ENCODE assay signal across 19 mouse cellular contexts in the genomic region with DNA sequence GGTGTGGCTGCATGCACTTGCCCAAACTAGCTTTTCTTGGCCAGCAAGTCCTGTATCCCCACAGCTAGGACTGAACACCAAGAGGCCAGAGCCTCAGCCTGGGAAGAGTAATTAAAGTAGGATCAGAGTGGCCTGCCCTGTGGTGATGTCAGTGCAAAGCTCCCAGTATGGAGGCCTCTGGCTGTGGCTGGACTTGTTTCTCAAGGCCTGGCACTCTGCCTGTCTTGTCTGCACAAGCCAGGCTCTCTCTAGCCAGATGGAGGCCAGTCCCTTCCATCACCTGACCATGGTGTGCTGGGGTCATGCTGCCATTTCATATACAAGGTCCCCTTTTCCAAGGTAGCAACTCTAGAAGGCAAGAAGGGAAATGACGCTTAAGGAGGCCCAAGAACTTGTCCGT. TPM values are rescaled to one million over a fixed set of nuclear protein-coding genes. Genes with fewer than 3 reads are reported as not detected.
A peak's percentile ranks its signal among the peaks of the same experiment; 100 is the strongest.
DNase-seq lines count a peak whose midpoint lies in the region; ATAC-seq and TF ChIP-seq lines count a peak whose summit lies in the region.
"Had no signal": no experiment of that assay in that cellular context is flagged by ENCODE, and none has a peak within 500 bp of the region (broad histone marks: within the 10 kb centered on the region; RNA-seq: fewer than 3 reads in every experiment).

No protein-coding gene starts in this region.

- H3K4me2 ChIP-seq in midbrain, embryonic 16.5 days (ENCODE audit: low read length), result no peak overlapping the region
- H3K4me2 ChIP-seq in midbrain, embryonic 15.5 days, result no peak overlapping the region
- no peak overlapping the region for H3K4me2 ChIP-seq in intestine, postnatal 0 days (replicated peaks; ENCODE audit: low read depth)
- H3K4me2 ChIP-seq: heart, embryonic 11.5 days had no signal

- no peaks in the 10 kb centered on the region for H3K27me3 ChIP-seq in midbrain, embryonic 16.5 days (ENCODE audit: control insufficient read depth, insufficient read depth, low read depth, low read length)
- H3K27me3 ChIP-seq in midbrain, embryonic 15.5 days (replicated peaks), result no peaks in the 10 kb centered on the region
- no peaks in the 10 kb centered on the region for H3K27me3 ChIP-seq in intestine, postnatal 0 days (replicated peaks; ENCODE audit: control insufficient read depth, insufficient read depth, low read length)

- H3K9me3 ChIP-seq in midbrain, embryonic 16.5 days (replicated peaks; ENCODE audit: control insufficient read depth, low read length, poor library complexity, severe bottlenecking), result no peaks in the 10 kb centered on the region
- H3K9me3 ChIP-seq in midbrain, embryonic 15.5 days, result no peaks in the 10 kb centered on the region
- no peaks in the 10 kb centered on the region for H3K9me3 ChIP-seq in intestine, postnatal 0 days (ENCODE audit: control insufficient read depth)

- peak; percentile 34 to 70 for DNase-seq in adrenal gland, adult (ENCODE audit: inconsistent age in 2 of 2, low spot score in 1 of 2)
- no peak for DNase-seq in adrenal gland, adult 18-20 months (ENCODE audit: low spot score in 2 of 2)
- DNase-seq in adrenal gland, postnatal 36 days, result peak; percentile 44 to 50
- peak; percentile 9 for DNase-seq in urinary bladder, postnatal 14 days (ENCODE audit: low spot score)
- DNase-seq in lung, postnatal 10 days, result no peak
- DNase-seq: forebrain, postnatal 0 days; gastrocnemius, postnatal 14 days; heart, postnatal 4 days; kidney, adult 11 months; kidney, postnatal 4 days; lung, adult 18-20 months; thymus, postnatal 4 days had no signal

- no peak overlapping the region for H3K4me3 ChIP-seq in midbrain, embryonic 16.5 days (ENCODE audit: low read depth, low read length)
- H3K4me3 ChIP-seq in midbrain, embryonic 15.5 days, result no peak overlapping the region
- no peak overlapping the region for H3K4me3 ChIP-seq in intestine, postnatal 0 days (ENCODE audit: low read depth, low read length)

- H3K27ac ChIP-seq in midbrain, embryonic 16.5 days (ENCODE audit: low read length), result no peak overlapping the region
- no peak overlapping the region for H3K27ac ChIP-seq in midbrain, embryonic 15.5 days
- no peak overlapping the region for H3K27ac ChIP-seq in intestine, postnatal 0 days (ENCODE audit: low read depth, low read length)

- H3K4me1 ChIP-seq in midbrain, embryonic 16.5 days (ENCODE audit: control insufficient read depth, insufficient read depth, low read length), result no peaks in the 10 kb centered on the region
- no peaks in the 10 kb centered on the region for H3K4me1 ChIP-seq in midbrain, embryonic 15.5 days
- H3K4me1 ChIP-seq in intestine, postnatal 0 days (replicated peaks; ENCODE audit: control insufficient read depth, insufficient read depth, low read length), result no peaks in the 10 kb centered on the region

- TF ChIP-seq CTCF in intestine, postnatal 0 days (IDR thresholded peaks at IDR 0.05; ENCODE audit: low read depth), result no peak

- no peak overlapping the region for H3K9ac ChIP-seq in midbrain, embryonic 16.5 days (ENCODE audit: low read depth, low read length)
- H3K9ac ChIP-seq in midbrain, embryonic 15.5 days, result no peak overlapping the region
- no peak overlapping the region for H3K9ac ChIP-seq in intestine, postnatal 0 days (ENCODE audit: low read depth, low read length)
- H3K9ac ChIP-seq: forebrain, postnatal 0 days had no signal

- ATAC-seq in midbrain, embryonic 16.5 days, result 0 out of 2 replicates have a peak, but pooled peaks have one; percentile 25
- ATAC-seq in midbrain, embryonic 15.5 days (replicated peaks), result no peak
- ATAC-seq in intestine, postnatal 0 days, result no peak
- ATAC-seq: forebrain, postnatal 0 days had no signal

- H3K36me3 ChIP-seq in midbrain, embryonic 16.5 days (ENCODE audit: control insufficient read depth, insufficient read depth, low read length), result no peaks in the 10 kb centered on the region
- H3K36me3 ChIP-seq in midbrain, embryonic 15.5 days (replicated peaks), result no peaks in the 10 kb centered on the region
- no peaks in the 10 kb centered on the region for H3K36me3 ChIP-seq in intestine, postnatal 0 days (ENCODE audit: control insufficient read depth, insufficient read depth)

- 86% methylated on average over 2 of the region's 2 CpGs for WGBS in midbrain, embryonic 16.5 days
- WGBS in midbrain, embryonic 15.5 days, result 93% methylated on average over 2 of the region's 2 CpGs
- 82% methylated on average over 2 of the region's 2 CpGs for WGBS in intestine, postnatal 0 days

RNA-seq across cellular contexts. Expression of gene Shisa9, which starts 51.0 kb away (rescaled TPM):
- 1 to 10 TPM; 4.3 to 5.5 TPM for total RNA-seq in adrenal gland, adult 18-20 months (2021)
- polyA plus RNA-seq in midbrain, embryonic 16.5 days (2015; fragmentation: Nextera tagmentation; extraction: Ambion mirVana), result 13.8 and 16.9 TPM in 2 replicates
- polyA plus RNA-seq in midbrain, embryonic 15.5 days (2015; fragmentation: Nextera tagmentation; extraction: Ambion mirVana), result 11.1 and 12.4 TPM in 2 replicates
- total RNA-seq in adrenal gland, postnatal 36 days (2021), result 1 to 10 TPM; 2.2 to 2.5 TPM
- polyA plus RNA-seq in intestine, postnatal 0 days (2015; fragmentation: Nextera tagmentation; extraction: Ambion mirVana), result 0.37 and 0.78 TPM in 2 replicates
- total RNA-seq: CH12.LX; gastrocnemius, postnatal 14 days; megakaryocyte progenitor cell, adult 5-6 weeks; monocyte, adult 5-6 weeks had no signal

Comparison
In these comparisons a context has a peak if more than half of its experiments do, and no peak if none do; other contexts are left out.
1. DNase-seq: peak in adrenal gland, adult (2 of 2), adrenal gland, postnatal 36 days (2 of 2) and urinary bladder, postnatal 14 days (single experiment); none in adrenal gland, adult 18-20 months (0 of 2) and lung, postnatal 10 days (single experiment).